Mouse (Mus musculus) right cerebral cortex, postnatal 36 days (tissue): ENCODE measurements around the gene Cul4a.
"Not testable (repeated sequence)": the region's sequence is repeated elsewhere in the genome, so short reads cannot be mapped to it uniquely, and the experiment has no call there.

Source experiments
- DNase-seq, 2 experiments: peaks; one replicate each; pipeline ENCODE4 v3.0.0; 2022; ENCODE audit warnings: low spot score in 2 of 2, mixed read lengths in 1 of 2

Gene Cul4a

GRCm38 (mm10) chr8:13105087-13105881 lies at the start of gene Cul4a, which contains the start of gene Pcid2:
Gene Cul4a, plus strand, starts transcription at chr8:13105621.
Gene Pcid2, minus strand, starts transcription at chr8:13105459.
- peak; percentile 94 for DNase-seq

GRCm38 (mm10) chr8:13057351-13057750 lies 48.1 kb upstream of the Cul4a start:
- DNase-seq = no peak

- no peak for DNase-seq
These were observed 44.8 kb upstream of the Cul4a start, which contains the start of gene Proz for GRCm38 (mm10) chr8:13060441-13061150. Gene Proz, plus strand, starts transcription at chr8:13060914.

- DNase-seq = no peak
These were observed 42.3 kb upstream of the Cul4a start for GRCm38 (mm10) chr8:13063112-13063511.

GRCm38 (mm10) chr8:13073255-13073654 lies 32.2 kb upstream of the Cul4a start:
- DNase-seq = no peak

- DNase-seq = no peak
These were observed 30.4 kb upstream of the Cul4a start for GRCm38 (mm10) chr8:13075044-13075443.

GRCm38 (mm10) chr8:13075579-13075978 lies 29.8 kb upstream of the Cul4a start:
- not testable (repeated sequence) for DNase-seq

GRCm38 (mm10) chr8:13077542-13077941 lies 27.9 kb upstream of the Cul4a start:
- no peak for DNase-seq

- DNase-seq = peak; percentile 77 to 86
These were observed 732 bp upstream of the Cul4a start for GRCm38 (mm10) chr8:13104691-13105086.

GRCm38 (mm10) chr8:13105908-13106551 lies 609 bp downstream of the Cul4a start:
- DNase-seq = peak; percentile 16 to 22

GRCm38 (mm10) chr8:13107990-13108638 lies 2.7 kb downstream of the Cul4a start:
- no peak for DNase-seq

GRCm38 (mm10) chr8:13108967-13109366 lies 3.5 kb downstream of the Cul4a start:
- DNase-seq = no peak

GRCm38 (mm10) chr8:13109416-13109960 lies 4.1 kb downstream of the Cul4a start:
- DNase-seq = no peak

GRCm38 (mm10) chr8:13111917-13112316 lies 6.5 kb downstream of the Cul4a start:
- DNase-seq = no peak

GRCm38 (mm10) chr8:13113232-13113631 lies 7.8 kb downstream of the Cul4a start:
- DNase-seq = no peak

GRCm38 (mm10) chr8:13117096-13117495 lies 11.7 kb downstream of the Cul4a start:
- no peak for DNase-seq

GRCm38 (mm10) chr8:13118516-13118915 lies 13.1 kb downstream of the Cul4a start:
- DNase-seq = no peak

GRCm38 (mm10) chr8:13120882-13121665 lies 15.7 kb downstream of the Cul4a start:
- no peak for DNase-seq

GRCm38 (mm10) chr8:13122887-13123421 lies 17.5 kb downstream of the Cul4a start:
- no peak for DNase-seq

- DNase-seq = no peak
These were observed 19.5 kb downstream of the Cul4a start for GRCm38 (mm10) chr8:13124897-13125296.
